Mouse (Mus musculus) heart, postnatal 0 days (tissue): ENCODE data around the gene 1110051M20Rik. TPM values are rescaled to one million over a fixed set of nuclear protein-coding genes. Genes with fewer than 3 reads are reported as not detected.

Experiments used
- ATAC-seq: fragments of 200-750 bp; cut with Nextera tagmentation; 2 replicates; pipeline ENCODE4 v1.8.0; 2017; ENCODE audit warnings: low read depth, moderate number of reproducible peaks, moderate library complexity; ENCODE audit not compliant: insufficient read depth
- DNase-seq: peaks from one replicate; pipeline ENCODE4 v3.0.0-alpha.2; 2016; ENCODE audit warnings: low spot score
- H3K27ac ChIP-seq: fragments of 300-500 bp; sonication (generic); 2 replicates; pipeline ENCODE4 v1.5.1; 2014; ENCODE audit warnings: low read depth, mild to moderate bottlenecking
- H3K27me3 ChIP-seq: fragments of 300-500 bp; sonication (generic); 2 replicates; pipeline ENCODE4 v1.6.1; 2014; ENCODE audit warnings: low read length, mixed read lengths; ENCODE audit not compliant: control insufficient read depth, insufficient read depth
- H3K36me3 ChIP-seq: fragments of 300-500 bp; sonication (generic); replicated peaks from 2 replicates; pipeline ENCODE4 v1.6.1; 2014; ENCODE audit warnings: low read length, mixed read lengths; ENCODE audit not compliant: control insufficient read depth, insufficient read depth
- H3K4me1 ChIP-seq: fragments of 300-500 bp; sonication (generic); 2 replicates; pipeline ENCODE4 v1.6.1; 2014; ENCODE audit warnings: antibody characterized with exemption; ENCODE audit not compliant: control insufficient read depth, insufficient read depth
- H3K4me2 ChIP-seq: fragments of 300-500 bp; sonication (generic); 2 replicates; pipeline ENCODE4 v1.6.1; 2014; ENCODE audit warnings: low read depth, mild to moderate bottlenecking, low read length, moderate library complexity
- H3K4me3 ChIP-seq: fragments of 300-500 bp; sonication (generic); 2 replicates; pipeline ENCODE4 v1.5.1; 2014; ENCODE audit warnings: low read depth, low read length
- H3K9ac ChIP-seq: fragments of 300-500 bp; sonication (generic); replicated peaks from 2 replicates; pipeline ENCODE4 v1.6.1; 2014; ENCODE audit warnings: low read depth, low read length, mixed read lengths
- H3K9me3 ChIP-seq: fragments of 300-500 bp; sonication (generic); replicated peaks from 2 replicates; pipeline ENCODE4 v1.6.1; 2016; ENCODE audit warnings: low read length; ENCODE audit not compliant: control insufficient read depth
- CTCF ChIP-seq: IDR thresholded peaks from 2 replicates; pipeline ENCODE4 v1.5.1; 2016; ENCODE audit warnings: antibody characterized with exemption, control low read depth, low read depth
- EP300 ChIP-seq: IDR thresholded peaks from 2 replicates; pipeline ENCODE4 v1.6.1; 2016; ENCODE audit warnings: antibody characterized with exemption, low read depth
- WGBS: fragments of 180-500 bp; shearing (Covaris S2); extraction: QIAGEN DNeasy Blood & Tissue Kit; methylation state at CpG from one replicate; pipeline ENCODE4 v1.1.7; 2014; 5-methylcytosine and 5-hydroxymethylcytosine counted together
- polyA plus RNA-seq: library from polyadenylated mRNA; unstranded; fragments of >200 nt; fragmentation: Nextera tagmentation; extraction: Ambion mirVana; gene quantifications from 2 replicates; pipeline ENCODE4 v1.2.1, GENCODE M21; 2015
- total RNA-seq: library from RNA; depleted of rRNA; stranded (reverse); fragments of >200 nt; gene quantifications from 2 replicates; pipeline ENCODE4 v1.2.3, GENCODE M21; 2014; ENCODE audit warnings: low replicate concordance

The 1110051M20Rik gene
- total and polyA plus RNA-seq, 2 experiments from 2014 or later: 27.8 to 32.0 TPM

- ATAC-seq (no peak), DNase-seq (no peak)
- WGBS: 61% methylated on average over 12 of the region's 12 CpGs
- Histone ChIP-seq H3K9me3 (no peaks in the 10 kb centered on the region), H3K27me3 (no peaks in the 10 kb centered on the region), H3K36me3 (no peaks in the 10 kb centered on the region), H3K9ac (no peak overlapping the region), H3K4me1 (no peaks in the 10 kb centered on the region), H3K4me3 (no peak overlapping the region), H3K4me2 (no peak overlapping the region), H3K27ac (no peak overlapping the region)
- TF ChIP-seq EP300 (no peak), CTCF (no peak)
Measured at GRCm38 (mm10) chr2:91291197-91292007, 153.1 kb downstream of the 1110051M20Rik start.

GRCm38 (mm10) chr2:91287563-91287962 lies 156.9 kb downstream of the 1110051M20Rik start:
- no peaks in the 10 kb centered on the region for H3K36me3 ChIP-seq
- DNase-seq (no peak), ATAC-seq (no peak)
- no peaks in the 10 kb centered on the region for H3K4me1 ChIP-seq
- no peak overlapping the region for H3K27ac ChIP-seq
- no peak overlapping the region for H3K4me3 ChIP-seq
- TF ChIP-seq EP300 (no peak), CTCF (no peak)
- H3K4me2 ChIP-seq: no peak overlapping the region
- H3K9ac ChIP-seq: no peak overlapping the region
- no peaks in the 10 kb centered on the region for H3K9me3 ChIP-seq
- WGBS: 46% methylated on average over 6 of the region's 6 CpGs
- H3K27me3 ChIP-seq: no peaks in the 10 kb centered on the region

GRCm38 (mm10) chr2:91285885-91286505 lies 158.5 kb downstream of the 1110051M20Rik start:
- TF ChIP-seq EP300 (no peak), CTCF (peak; percentile 88)
- no peak overlapping the region for H3K4me3 ChIP-seq
- 13% methylated on average over 7 of the region's 7 CpGs for whole genome bisulfite sequencing
- no peaks in the 10 kb centered on the region for H3K36me3 ChIP-seq
- H3K4me1 ChIP-seq: no peaks in the 10 kb centered on the region
- peak; percentile 74 for DNase-seq
- H3K9ac ChIP-seq: no peak overlapping the region
- no peaks in the 10 kb centered on the region for H3K27me3 ChIP-seq
- no peak for ATAC-seq
- no peak overlapping the region for H3K27ac ChIP-seq
- no peak overlapping the region for H3K4me2 ChIP-seq
- no peaks in the 10 kb centered on the region for H3K9me3 ChIP-seq

DNA sequence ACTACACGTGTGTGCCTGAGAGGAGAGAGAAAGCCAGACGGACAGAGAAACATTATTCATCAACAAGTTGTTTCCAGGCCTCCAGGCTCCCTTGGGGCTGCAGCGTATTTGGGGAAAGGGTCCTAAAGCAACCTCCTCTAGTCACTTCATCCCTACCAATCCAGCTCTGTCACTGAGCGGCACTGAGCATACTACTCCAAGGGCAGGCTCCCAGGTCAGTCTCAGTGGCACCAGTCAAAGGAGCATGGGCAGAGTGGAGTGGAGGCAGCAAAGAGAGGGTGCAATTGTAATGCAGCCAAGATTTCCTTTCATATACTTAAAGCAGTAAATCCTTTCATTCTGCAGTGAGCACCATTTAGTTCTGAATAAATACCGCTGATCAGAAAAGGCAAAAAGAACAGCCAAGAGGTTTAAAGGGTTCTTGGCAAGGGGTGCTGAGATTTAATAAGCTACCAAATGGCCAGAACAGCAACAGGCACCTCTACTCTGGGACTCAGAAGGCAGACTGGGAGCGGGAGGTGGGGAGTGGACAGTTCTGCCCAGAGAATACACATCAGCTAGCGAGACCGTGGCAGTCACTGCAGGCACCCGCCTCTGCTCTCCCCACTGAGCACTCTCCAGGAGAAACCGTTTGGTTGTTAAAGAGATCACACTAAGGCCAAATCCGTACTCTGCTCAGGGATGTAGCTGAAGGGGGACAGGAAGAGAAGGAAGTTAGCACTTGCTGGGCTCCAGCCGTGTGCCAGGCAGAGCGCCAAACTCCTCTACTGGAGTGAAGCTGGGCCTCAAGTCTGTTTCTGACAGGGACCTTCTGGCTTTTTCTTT lies 159.9 kb downstream of the 1110051M20Rik start:
- WGBS: 49% methylated on average over 13 of the region's 13 CpGs
- no peak for TF ChIP-seq EP300
- no peak for TF ChIP-seq CTCF
- H3K4me1 ChIP-seq: no peaks in the 10 kb centered on the region
- DNase-seq (no peak), ATAC-seq (no peak)
- H3K4me3 ChIP-seq: no peak overlapping the region
- no peaks in the 10 kb centered on the region for H3K27me3 ChIP-seq
- no peak overlapping the region for H3K27ac ChIP-seq
- H3K36me3 ChIP-seq: no peaks in the 10 kb centered on the region
- H3K4me2 ChIP-seq: no peak overlapping the region
- H3K9ac ChIP-seq: no peak overlapping the region
- H3K9me3 ChIP-seq: no peaks in the 10 kb centered on the region

- DNase-seq (no peak), ATAC-seq (no peak)
- Histone ChIP-seq H3K36me3 (no peaks in the 10 kb centered on the region), H3K27me3 (no peaks in the 10 kb centered on the region), H3K9me3 (no peaks in the 10 kb centered on the region), H3K9ac (no peak overlapping the region), H3K4me1 (no peaks in the 10 kb centered on the region), H3K4me2 (no peak overlapping the region), H3K4me3 (no peak overlapping the region), H3K27ac (no peak overlapping the region)
- TF ChIP-seq EP300: no peak
- 68% methylated on average over 3 of the region's 3 CpGs for WGBS
Measured at GRCm38 (mm10) chr2:91283972-91284371, 160.5 kb downstream of the 1110051M20Rik start.
